Mouse (Mus musculus): ENCODE measurements around the gene Lrrc47. TPM values are rescaled to one million over a fixed set of nuclear protein-coding genes. Genes with fewer than 3 reads are reported as not detected.

Gene Lrrc47
- polyA plus RNA-seq, 1 experiment = 42.5 TPM

GRCm38 (mm10) chr4:153992715-153993114, 18.8 kb upstream of the Lrrc47 start:
- Histone ChIP-seq H3K27me3 (ENCODE audit: control insufficient read depth, insufficient read depth, insufficient read length) (no peaks in the 10 kb centered on the region), H3K4me3 (no peak overlapping the region), H3ac (ENCODE audit: control insufficient read depth, insufficient read length) (no peak overlapping the region), H3K36me3 (ENCODE audit: control insufficient read depth, insufficient read depth) (peaks cover 7% of the 10 kb centered on the region), H3K79me2 (ENCODE audit: control insufficient read depth, insufficient read depth) (no peaks in the 10 kb centered on the region), H3K4me2 (ENCODE audit: low read depth) (no peak overlapping the region)
- TF ChIP-seq E2F4 (IDR thresholded peaks at IDR 0.05; ENCODE audit: insufficient read depth) (no peak), MAX (IDR thresholded peaks at IDR 0.05; ENCODE audit: low read depth) (no peak), USF1 (IDR thresholded peaks at IDR 0.05; ENCODE audit: low read depth) (no peak), MYOD1 (IDR thresholded peaks at IDR 0.05; ENCODE audit: control insufficient read depth in 1 of 3, insufficient read length in 2 of 3, low read depth in 2 of 3) (no peak), TCF12 (IDR thresholded peaks at IDR 0.05; ENCODE audit: insufficient read depth, poor library complexity, severe bottlenecking) (no peak), CEBPB (IDR thresholded peaks at IDR 0.05; ENCODE audit: insufficient read depth, poor library complexity, severe bottlenecking) (no peak), SRF (IDR thresholded peaks at IDR 0.05; ENCODE audit: control insufficient read depth, insufficient read length, low read depth) (no peak), REST (IDR thresholded peaks at IDR 0.05; ENCODE audit: insufficient read depth, insufficient read length) (no peak), TCF3 (IDR thresholded peaks at IDR 0.05; ENCODE audit: insufficient read length, low read depth) (no peak), MYOG (IDR thresholded peaks at IDR 0.05; ENCODE audit: control insufficient read depth in 1 of 3, insufficient read depth in 1 of 3, insufficient read length in 2 of 3, low read depth in 2 of 3) (no peak), POLR2AphosphoS2 (IDR thresholded peaks at IDR 0.05; ENCODE audit: insufficient read length, low read depth) (no peak), POLR2A (IDR thresholded peaks at IDR 0.05; ENCODE audit: insufficient read length, low read depth) (no peak)

GRCm38 (mm10) chr4:153993505-153993904, 18.0 kb upstream of the Lrrc47 start:
- Histone ChIP-seq H3K27me3 (ENCODE audit: control insufficient read depth, insufficient read depth, insufficient read length) (no peaks in the 10 kb centered on the region), H3K79me2 (ENCODE audit: control insufficient read depth, insufficient read depth) (no peaks in the 10 kb centered on the region), H3ac (ENCODE audit: control insufficient read depth, insufficient read length) (no peak overlapping the region), H3K4me2 (ENCODE audit: low read depth) (no peak overlapping the region), H3K36me3 (ENCODE audit: control insufficient read depth, insufficient read depth) (peaks cover 8% of the 10 kb centered on the region), H3K4me3 (no peak overlapping the region)
- TF ChIP-seq TCF3 (IDR thresholded peaks at IDR 0.05; ENCODE audit: insufficient read length, low read depth) = no peak
- TF ChIP-seq USF1 (IDR thresholded peaks at IDR 0.05; ENCODE audit: low read depth) = no peak
- no peak for TF ChIP-seq CEBPB (IDR thresholded peaks at IDR 0.05; ENCODE audit: insufficient read depth, poor library complexity, severe bottlenecking)
- no peak for TF ChIP-seq MYOG (IDR thresholded peaks at IDR 0.05; ENCODE audit: control insufficient read depth in 1 of 3, insufficient read depth in 1 of 3, insufficient read length in 2 of 3, low read depth in 2 of 3)
- no peak for TF ChIP-seq REST (IDR thresholded peaks at IDR 0.05; ENCODE audit: insufficient read depth, insufficient read length)
- TF ChIP-seq TCF12 (IDR thresholded peaks at IDR 0.05; ENCODE audit: insufficient read depth, poor library complexity, severe bottlenecking) = no peak
- no peak for TF ChIP-seq POLR2A (IDR thresholded peaks at IDR 0.05; ENCODE audit: insufficient read length, low read depth)
- TF ChIP-seq SRF (IDR thresholded peaks at IDR 0.05; ENCODE audit: control insufficient read depth, insufficient read length, low read depth) = no peak
- TF ChIP-seq POLR2AphosphoS2 (IDR thresholded peaks at IDR 0.05; ENCODE audit: insufficient read length, low read depth) = no peak
- no peak for TF ChIP-seq MAX (IDR thresholded peaks at IDR 0.05; ENCODE audit: low read depth)
- TF ChIP-seq MYOD1 (IDR thresholded peaks at IDR 0.05; ENCODE audit: control insufficient read depth in 1 of 3, insufficient read length in 2 of 3, low read depth in 2 of 3) = no peak
- no peak for TF ChIP-seq E2F4 (IDR thresholded peaks at IDR 0.05; ENCODE audit: insufficient read depth)

- Histone ChIP-seq H3K36me3 (ENCODE audit: control insufficient read depth, insufficient read depth) (no peaks in the 10 kb centered on the region), H3K4me3 (no peak overlapping the region), H3K79me2 (ENCODE audit: control insufficient read depth, insufficient read depth) (no peaks in the 10 kb centered on the region), H3K4me2 (ENCODE audit: low read depth) (no peak overlapping the region), H3K27me3 (ENCODE audit: control insufficient read depth, insufficient read depth, insufficient read length) (no peaks in the 10 kb centered on the region), H3ac (ENCODE audit: control insufficient read depth, insufficient read length) (no peak overlapping the region)
- TF ChIP-seq MYOD1 (IDR thresholded peaks at IDR 0.05; ENCODE audit: control insufficient read depth in 1 of 3, insufficient read length in 2 of 3, low read depth in 2 of 3) = peak; percentile 85 to 99 (median 97)
- TF ChIP-seq TCF3 (IDR thresholded peaks at IDR 0.05; ENCODE audit: insufficient read length, low read depth) = peak; percentile 99
- no peak for TF ChIP-seq REST (IDR thresholded peaks at IDR 0.05; ENCODE audit: insufficient read depth, insufficient read length)
- TF ChIP-seq TCF12 (IDR thresholded peaks at IDR 0.05; ENCODE audit: insufficient read depth, poor library complexity, severe bottlenecking) = peak; percentile 89
- peak; percentile 30 for TF ChIP-seq POLR2AphosphoS2 (IDR thresholded peaks at IDR 0.05; ENCODE audit: insufficient read length, low read depth)
- TF ChIP-seq USF1 (IDR thresholded peaks at IDR 0.05; ENCODE audit: low read depth) = no peak
- peak; percentile 93 to 99 (median 99) for TF ChIP-seq MYOG (IDR thresholded peaks at IDR 0.05; ENCODE audit: control insufficient read depth in 1 of 3, insufficient read depth in 1 of 3, insufficient read length in 2 of 3, low read depth in 2 of 3)
- TF ChIP-seq MAX (IDR thresholded peaks at IDR 0.05; ENCODE audit: low read depth) = no peak
These were observed 6.0 kb upstream of the Lrrc47 start for GRCm38 (mm10) chr4:154005488-154005887.

DNA sequence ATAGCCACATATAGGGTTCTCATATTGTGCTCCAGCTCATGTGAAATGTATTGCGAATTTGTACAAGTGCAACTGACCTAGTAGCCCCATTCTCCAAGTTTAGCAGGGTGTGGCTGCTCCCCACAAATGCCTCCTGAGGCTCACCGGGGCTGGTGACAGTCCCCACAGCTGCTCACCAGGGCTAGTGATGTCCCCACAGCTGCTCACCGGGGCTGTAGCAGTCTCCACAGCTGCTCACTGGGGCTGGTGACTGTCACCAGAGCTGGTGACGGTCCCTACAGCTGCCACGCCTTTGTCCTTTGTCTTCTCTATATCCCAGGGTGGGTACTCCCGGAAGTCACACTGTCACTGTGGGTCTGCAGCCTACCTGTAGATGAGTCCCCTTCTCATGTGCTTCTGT, 5.3 kb upstream of the Lrrc47 start:
- Histone ChIP-seq H3K4me3 (no peak overlapping the region), H3ac (ENCODE audit: control insufficient read depth, insufficient read length) (no peak overlapping the region), H3K27me3 (ENCODE audit: control insufficient read depth, insufficient read depth, insufficient read length) (no peaks in the 10 kb centered on the region), H3K4me2 (ENCODE audit: low read depth) (no peak overlapping the region), H3K36me3 (ENCODE audit: control insufficient read depth, insufficient read depth) (no peaks in the 10 kb centered on the region), H3K79me2 (ENCODE audit: control insufficient read depth, insufficient read depth) (no peaks in the 10 kb centered on the region)
- TF ChIP-seq POLR2AphosphoS2 (IDR thresholded peaks at IDR 0.05; ENCODE audit: insufficient read length, low read depth) (no peak), TCF12 (IDR thresholded peaks at IDR 0.05; ENCODE audit: insufficient read depth, poor library complexity, severe bottlenecking) (peak; percentile 69), MAX (IDR thresholded peaks at IDR 0.05; ENCODE audit: low read depth) (no peak), MYOG (IDR thresholded peaks at IDR 0.05; ENCODE audit: control insufficient read depth in 1 of 3, insufficient read depth in 1 of 3, insufficient read length in 2 of 3, low read depth in 2 of 3) (peak; percentile 54 to 97 (median 75)), CEBPB (IDR thresholded peaks at IDR 0.05; ENCODE audit: insufficient read depth, poor library complexity, severe bottlenecking) (no peak), MYOD1 (IDR thresholded peaks at IDR 0.05; ENCODE audit: control insufficient read depth in 1 of 3, insufficient read length in 2 of 3, low read depth in 2 of 3) (peak; percentile 24 to 95 (median 32)), POLR2A (IDR thresholded peaks at IDR 0.05; ENCODE audit: insufficient read length, low read depth) (no peak), REST (IDR thresholded peaks at IDR 0.05; ENCODE audit: insufficient read depth, insufficient read length) (no peak), USF1 (IDR thresholded peaks at IDR 0.05; ENCODE audit: low read depth) (no peak), SRF (IDR thresholded peaks at IDR 0.05; ENCODE audit: control insufficient read depth, insufficient read length, low read depth) (no peak), TCF3 (IDR thresholded peaks at IDR 0.05; ENCODE audit: insufficient read length, low read depth) (peak; percentile 96), E2F4 (IDR thresholded peaks at IDR 0.05; ENCODE audit: insufficient read depth) (no peak)

Data from myocyte (in vitro differentiated cells).